9 mouse cellular contexts compared by ENCODE assay signal in the genomic region with DNA sequence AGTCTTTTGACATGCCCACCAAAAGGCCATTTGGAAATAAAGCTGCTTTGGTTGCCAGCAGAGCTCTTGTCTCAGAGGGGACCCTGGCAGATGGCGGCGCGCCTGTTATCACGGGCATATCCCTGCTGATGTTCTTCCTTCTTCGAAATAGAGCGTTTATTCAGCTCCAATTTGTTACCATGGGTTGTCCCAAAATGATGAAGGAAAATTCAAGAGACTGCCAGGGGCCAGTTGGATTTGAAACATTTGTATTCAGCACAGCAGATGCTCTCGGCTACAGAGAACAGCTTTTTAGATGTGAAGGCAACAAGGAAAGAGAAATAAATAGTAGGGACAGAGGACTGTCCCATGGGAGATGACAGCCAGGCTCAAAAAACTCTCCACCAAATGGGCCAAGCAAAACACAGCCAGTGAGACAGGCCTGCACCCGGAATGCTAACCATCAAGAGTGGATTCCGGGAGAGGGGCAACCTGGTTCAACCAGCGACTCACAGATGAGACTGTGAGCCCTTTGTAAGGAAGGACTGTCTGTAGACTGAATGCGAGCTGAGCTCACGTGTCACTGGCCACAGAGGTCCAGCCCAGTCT. TPM values are rescaled to one million over a fixed set of nuclear protein-coding genes. Genes with fewer than 3 reads are reported as not detected.
A peak's percentile ranks its signal among the peaks of the same experiment; 100 is the strongest.
DNase-seq lines count a peak whose midpoint lies in the region; ATAC-seq and TF ChIP-seq lines count a peak whose summit lies in the region.
"Had no signal": no experiment of that assay in that cellular context is flagged by ENCODE, and none has a peak within 500 bp of the region (broad histone marks: within the 10 kb centered on the region; RNA-seq: fewer than 3 reads in every experiment).

No protein-coding gene starts in this region.

- DNase-seq in heart, adult 2 months: peak in 1 of 2 experiments; percentile 44
- DNase-seq in heart, embryonic 10.5 days (ENCODE audit: low spot score): no peak
- peak; percentile 59 for DNase-seq in cerebellum, adult 9-11 months
- no peak for DNase-seq in hindbrain, embryonic 11.5 days (ENCODE audit: low spot score)
- DNase-seq in left cerebral cortex, postnatal 25 days (ENCODE audit: low spot score in 2 of 2): peak; percentile 32 to 56
- no peak for DNase-seq in adrenal gland, postnatal 10 days
- no peak for DNase-seq in urinary bladder, postnatal 10 days (ENCODE audit: low spot score)
- no peak for DNase-seq in spleen, adult 18-20 months

- H3K4me3 ChIP-seq in heart, adult 2 months: no peak overlapping the region
- H3K4me3 ChIP-seq in heart, embryonic 10.5 days: no peak overlapping the region
- no peak overlapping the region for H3K4me3 ChIP-seq in hindbrain, embryonic 11.5 days (ENCODE audit: low read depth, low read length)

- no peak overlapping the region for H3K4me2 ChIP-seq in hindbrain, embryonic 11.5 days (replicated peaks; ENCODE audit: low read depth, low read length)

- no peaks in the 10 kb centered on the region for H3K79me2 ChIP-seq in heart, adult 2 months (replicated peaks; ENCODE audit: control insufficient read depth, insufficient read depth, low read length)

- no peak for TF ChIP-seq EP300 in heart, adult 2 months (IDR thresholded peaks at IDR 0.05; ENCODE audit: insufficient read depth, low read depth, low read length)

- no peak overlapping the region for H3K9ac ChIP-seq in heart, adult 2 months (ENCODE audit: low read depth, low read length)
- no peak overlapping the region for H3K9ac ChIP-seq in hindbrain, embryonic 11.5 days (ENCODE audit: low read depth, low read length)

- H3K9me3 ChIP-seq in heart, embryonic 10.5 days: no peaks in the 10 kb centered on the region
- no peaks in the 10 kb centered on the region for H3K9me3 ChIP-seq in hindbrain, embryonic 11.5 days (ENCODE audit: control insufficient read depth, low read length)

- no peak for TF ChIP-seq POLR2A in heart, adult 2 months (IDR thresholded peaks at IDR 0.05; ENCODE audit: insufficient read depth, low read depth, low read length)

- H3K4me1 ChIP-seq in heart, adult 2 months (ENCODE audit: control insufficient read depth, insufficient read depth, low read length): no peaks in the 10 kb centered on the region
- H3K4me1 ChIP-seq in heart, embryonic 10.5 days: peaks cover 6% of the 10 kb centered on the region; the same call in 1 of the 2 replicates
- H3K4me1 ChIP-seq in hindbrain, embryonic 11.5 days (replicated peaks; ENCODE audit: control insufficient read depth, insufficient read depth, low read length): no peaks in the 10 kb centered on the region

- intact Hi-C loops in heart, adult 2 months (cut with DNase I): no loop called here
- intact Hi-C loops in left cerebral cortex, postnatal 25 days (cut with DNase I): no loop called here

- TF ChIP-seq CTCF in heart, adult 2 months (IDR thresholded peaks at IDR 0.05): no peak

- no peak for ATAC-seq in hindbrain, embryonic 11.5 days (ENCODE audit: low FRiP score)

- H3K27me3 ChIP-seq in heart, adult 2 months (ENCODE audit: control insufficient read depth, insufficient read depth, low read length): no peaks in the 10 kb centered on the region
- H3K27me3 ChIP-seq in heart, embryonic 10.5 days (ENCODE audit: insufficient read depth, poor library complexity, severe bottlenecking): no peaks in the 10 kb centered on the region
- no peaks in the 10 kb centered on the region for H3K27me3 ChIP-seq in hindbrain, embryonic 11.5 days (ENCODE audit: control insufficient read depth, insufficient read depth, low read length)

- peak overlapping the region; percentile 33 for H3K27ac ChIP-seq in heart, adult 2 months
- no peak overlapping the region for H3K27ac ChIP-seq in heart, embryonic 10.5 days
- H3K27ac ChIP-seq in hindbrain, embryonic 11.5 days (ENCODE audit: low read depth, low read length): 0 out of 2 replicates have a peak overlapping the region, but pooled peaks have one; percentile 30
- H3K27ac ChIP-seq: kidney, postnatal 0 days had no signal

- H3K36me3 ChIP-seq in heart, adult 2 months (ENCODE audit: control insufficient read depth, insufficient read depth, low read length): no peaks in the 10 kb centered on the region
- H3K36me3 ChIP-seq in heart, embryonic 10.5 days: no peaks in the 10 kb centered on the region
- H3K36me3 ChIP-seq in hindbrain, embryonic 11.5 days (ENCODE audit: control insufficient read depth, insufficient read depth, low read length): no peaks in the 10 kb centered on the region

- 64% methylated on average over 12 of the region's 12 CpGs for WGBS in heart, adult 2 months
- WGBS in heart, embryonic 10.5 days: 77% methylated on average over 12 of the region's 12 CpGs
- 67% methylated on average over 12 of the region's 12 CpGs for whole genome bisulfite sequencing in hindbrain, embryonic 11.5 days

RNA-seq across cellular contexts. Expression of gene Tdgf1, which starts 12.0 kb away (rescaled TPM):
- total RNA-seq in heart, adult 2 months (2021): not detected
- not detected in 2 replicates for polyA plus RNA-seq in heart, adult 2 months (2012; rRNA removed)
- 0.51 and 1.3 TPM in 2 replicates for polyA plus RNA-seq in heart, embryonic 10.5 days (2016; fragmentation: Nextera tagmentation; extraction: Ambion mirVana)
- polyA plus RNA-seq in hindbrain, embryonic 11.5 days (2014; fragmentation: Nextera tagmentation; extraction: Ambion mirVana): not detected in 2 replicates
- total RNA-seq in left cerebral cortex, postnatal 25 days (2021): under 1 TPM in 1 of 2 experiments, not detected in 1; 0.43 TPM
- not detected for total RNA-seq in adrenal gland, postnatal 10 days (2021)
- polyA plus RNA-seq: kidney, postnatal 0 days had no signal

RNA-seq across cellular contexts. Expression of gene Fam240a, which starts 17.3 kb away (rescaled TPM):
- total RNA-seq in heart, adult 2 months (2021): not detected
- not detected in 2 replicates for polyA plus RNA-seq in heart, adult 2 months (2012; rRNA removed)
- polyA plus RNA-seq in heart, embryonic 10.5 days (2016; fragmentation: Nextera tagmentation; extraction: Ambion mirVana): not detected in 2 replicates
- not detected in 2 replicates for polyA plus RNA-seq in hindbrain, embryonic 11.5 days (2014; fragmentation: Nextera tagmentation; extraction: Ambion mirVana)
- total RNA-seq in left cerebral cortex, postnatal 25 days (2021): not detected
- not detected for total RNA-seq in adrenal gland, postnatal 10 days (2021)
- polyA plus RNA-seq: kidney, postnatal 0 days had no signal

RNA-seq across cellular contexts. Expression of gene Lrrc2, which starts 17.4 kb away (rescaled TPM):
- total RNA-seq in heart, adult 2 months (2021): 100 to 1,000 TPM; 223 to 289 TPM
- polyA plus RNA-seq in heart, adult 2 months (2012; rRNA removed): 57.3 and 69.4 TPM in 2 replicates
- polyA plus RNA-seq in heart, embryonic 10.5 days (2016; fragmentation: Nextera tagmentation; extraction: Ambion mirVana): 0.68 and 1.3 TPM in 2 replicates
- polyA plus RNA-seq in hindbrain, embryonic 11.5 days (2014; fragmentation: Nextera tagmentation; extraction: Ambion mirVana): 0.06 and 0.21 TPM in 2 replicates
- 1 to 10 TPM in 1 of 2 experiments, under 1 TPM in 1; 0.73 to 2.1 TPM for total RNA-seq in left cerebral cortex, postnatal 25 days (2021)
- 1 to 10 TPM; 2.2 to 5.4 TPM for total RNA-seq in adrenal gland, postnatal 10 days (2021)

RNA-seq across cellular contexts. Expression of gene Tmie, which starts 54.0 kb away (rescaled TPM):
- 1 to 10 TPM; 1.3 to 1.7 TPM for total RNA-seq in heart, adult 2 months (2021)
- polyA plus RNA-seq in heart, adult 2 months (2012; rRNA removed): 1.00 and 1.1 TPM in 2 replicates
- polyA plus RNA-seq in heart, embryonic 10.5 days (2016; fragmentation: Nextera tagmentation; extraction: Ambion mirVana): 0.17 and 0.68 TPM in 2 replicates
- polyA plus RNA-seq in hindbrain, embryonic 11.5 days (2014; fragmentation: Nextera tagmentation; extraction: Ambion mirVana): 0.18 and 0.34 TPM in 2 replicates
- total RNA-seq in left cerebral cortex, postnatal 25 days (2021): 1 to 10 TPM; 2.7 to 4.1 TPM
- 1 to 10 TPM; 1.9 to 5.6 TPM for total RNA-seq in adrenal gland, postnatal 10 days (2021)

RNA-seq across cellular contexts. Expression of gene Als2cl, which starts 54.3 kb away (rescaled TPM):
- 10 to 100 TPM; 13.7 to 14.2 TPM for total RNA-seq in heart, adult 2 months (2021)
- 25.7 and 25.9 TPM in 2 replicates for polyA plus RNA-seq in heart, adult 2 months (2012; rRNA removed)
- polyA plus RNA-seq in heart, embryonic 10.5 days (2016; fragmentation: Nextera tagmentation; extraction: Ambion mirVana): 0.91 and 1.6 TPM in 2 replicates
- 1.0 and 1.1 TPM in 2 replicates for polyA plus RNA-seq in hindbrain, embryonic 11.5 days (2014; fragmentation: Nextera tagmentation; extraction: Ambion mirVana)
- total RNA-seq in left cerebral cortex, postnatal 25 days (2021): 1 to 10 TPM; 8.2 to 10.0 TPM
- total RNA-seq in adrenal gland, postnatal 10 days (2021): 10 to 100 TPM; 16.4 to 18.2 TPM

Comparison
In these comparisons a context has a peak if more than half of its experiments do, and no peak if none do; other contexts are left out.
1. DNase-seq: peak in cerebellum, adult 9-11 months (single experiment) and left cerebral cortex, postnatal 25 days (2 of 2); none in heart, embryonic 10.5 days (single experiment), hindbrain, embryonic 11.5 days (single experiment), adrenal gland, postnatal 10 days (single experiment), urinary bladder, postnatal 10 days (single experiment) and spleen, adult 18-20 months (0 of 2).
2. RNA of gene Lrrc2, which starts 17.4 kb away (total RNA-seq): 223 to 289 TPM in heart, adult 2 months; 2.2 to 5.4 TPM in adrenal gland, postnatal 10 days and 0.73 to 2.1 TPM in left cerebral cortex, postnatal 25 days; every median in the first group is over 10 times any median in the second.